Mouse (Mus musculus): ENCODE data around the gene Abcf2. TPM values are rescaled to one million over a fixed set of nuclear protein-coding genes. Genes with fewer than 3 reads are reported as not detected.
A peak's percentile ranks its signal among the peaks of the same experiment; 100 is the strongest.
"Not testable (repeated sequence)": the region's sequence is repeated elsewhere in the genome, so short reads cannot be mapped to it uniquely, and the experiment has no call there.

Abcf2 gene
- total RNA-seq, 2 experiments from 2014 or later = 48.0 to 53.2 TPM

DNA sequence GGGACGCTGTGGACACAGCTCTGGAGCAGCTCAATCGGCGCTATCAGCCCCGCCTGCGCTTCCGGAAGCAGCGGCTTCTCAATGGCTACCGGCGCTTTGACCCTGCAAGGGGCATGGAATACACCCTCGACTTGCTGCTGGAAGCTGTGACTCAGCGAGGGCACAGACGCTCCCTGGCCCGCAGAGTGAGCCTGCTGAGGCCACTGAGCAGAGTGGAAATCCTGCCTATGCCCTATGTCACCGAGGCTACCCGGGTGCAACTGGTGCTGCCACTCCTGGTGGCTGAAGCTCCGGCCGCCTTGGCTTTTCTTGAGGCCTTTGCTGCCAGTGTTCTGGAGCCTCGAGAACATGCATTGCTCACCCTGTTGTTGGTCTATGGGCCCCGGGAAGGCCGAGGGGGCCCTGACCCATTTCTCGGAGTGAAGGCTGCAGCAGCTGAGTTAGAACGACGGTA, 14.0 kb upstream of the Abcf2 start:
- no peak for DNase-seq (ENCODE audit: low spot score)
- intact Hi-C loops (cut with DNase I) = no loop called here

DNA sequence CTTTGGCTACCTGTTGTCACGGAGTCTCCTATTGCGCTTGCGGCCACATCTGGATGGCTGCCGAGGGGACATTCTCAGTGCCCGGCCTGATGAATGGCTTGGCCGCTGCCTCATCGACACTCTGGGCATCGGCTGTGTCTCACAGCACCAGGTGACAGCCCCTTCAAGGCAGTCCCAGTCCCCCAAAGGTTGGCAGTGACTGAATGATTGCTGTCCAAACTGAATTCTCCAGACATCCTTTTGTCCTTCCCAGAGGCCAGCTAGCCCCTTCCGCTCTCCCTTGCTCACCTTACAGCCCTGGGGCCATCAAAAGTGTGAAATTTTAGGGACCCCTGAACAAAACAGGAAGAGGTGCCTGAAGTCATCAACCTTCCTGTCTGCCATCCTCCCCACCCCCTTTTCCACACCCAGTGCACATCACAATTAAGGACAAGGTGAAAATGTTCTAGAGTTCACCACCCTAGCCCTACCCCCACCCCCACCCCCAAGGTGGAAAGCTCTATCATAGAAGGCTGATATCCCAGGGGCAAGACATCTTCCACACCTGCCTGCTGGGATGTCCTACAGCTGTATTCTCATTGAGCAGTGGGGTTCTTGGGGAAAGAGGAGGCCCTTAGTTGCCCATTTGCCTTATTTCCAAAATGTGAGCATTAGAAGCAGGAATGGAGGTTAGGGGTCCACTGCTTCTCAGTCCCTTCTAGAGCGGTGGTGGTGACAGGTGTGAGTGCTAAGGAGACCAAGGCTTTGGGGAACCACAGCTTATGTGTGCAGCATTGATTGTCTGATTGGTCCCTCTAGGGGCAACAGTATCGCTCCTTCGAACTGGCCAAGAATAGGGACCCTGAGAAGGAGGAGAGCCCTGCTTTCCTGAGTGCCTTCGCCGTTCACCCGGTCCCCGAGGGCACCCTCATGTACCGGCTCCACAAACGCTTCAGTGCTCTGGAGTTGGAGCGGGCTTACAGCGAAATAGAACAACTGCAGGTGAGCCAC, 12.5 kb upstream of the Abcf2 start:
- intact Hi-C loops (cut with DNase I) = no loop called here

DNA sequence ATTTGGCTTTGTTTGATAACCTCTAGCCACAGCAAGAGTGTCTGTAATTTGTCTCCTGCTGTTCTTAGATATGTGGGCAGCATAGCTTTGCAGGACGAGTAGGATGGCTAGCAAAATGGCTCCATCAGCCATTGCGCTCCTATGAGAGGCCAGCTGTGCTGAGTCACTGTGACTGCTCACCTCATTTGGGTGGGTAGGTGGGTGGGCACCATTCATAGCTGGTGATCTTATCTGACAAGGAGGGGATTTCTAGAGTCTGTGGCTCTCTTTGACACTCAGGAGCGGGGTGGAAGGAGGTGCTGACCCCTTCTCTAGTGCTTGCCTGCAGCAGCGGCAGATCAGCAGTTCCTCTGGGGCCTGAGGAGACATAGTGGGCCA, 9.9 kb upstream of the Abcf2 start:
- intact Hi-C loops (cut with DNase I) = no loop called here
- DNase-seq (ENCODE audit: low spot score) = no peak

More for the DNA sequence above, 12.5 kb upstream of the Abcf2 start:
- no peak for DNase-seq (ENCODE audit: low spot score)

DNA sequence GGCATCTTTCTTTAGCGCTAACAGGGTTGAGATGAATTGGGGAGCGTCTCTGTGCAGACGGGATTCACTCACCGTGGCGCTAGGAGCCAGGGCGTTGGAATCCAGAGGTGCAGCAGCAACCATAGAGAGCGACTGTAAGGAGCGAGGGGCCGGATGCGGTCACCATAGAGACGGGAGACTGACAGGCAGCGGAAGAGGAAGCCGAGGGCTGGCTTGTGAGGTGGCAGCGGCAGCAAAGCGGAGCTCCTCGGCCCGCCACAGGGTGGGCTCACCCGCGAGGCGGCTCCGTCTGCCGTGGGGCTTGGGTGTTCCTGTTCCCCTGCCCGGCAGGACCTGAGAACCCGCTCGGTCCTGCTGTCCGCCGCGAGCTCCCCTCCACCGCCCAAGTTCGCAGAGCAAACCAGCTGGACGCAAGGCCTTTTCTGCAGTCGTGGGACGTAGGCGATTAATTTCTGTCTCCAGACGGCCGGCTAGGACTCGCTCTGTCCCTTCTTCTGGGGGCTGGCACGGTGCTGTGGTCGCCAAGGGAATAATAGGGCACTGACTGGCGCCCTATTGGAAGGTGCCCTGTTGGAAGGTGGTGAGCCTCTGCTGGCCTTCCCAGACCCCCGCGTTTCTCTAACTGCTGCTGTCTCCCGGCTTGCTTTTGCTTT, 9.4 kb upstream of the Abcf2 start, which contains the start of gene Chpf2:
Gene Chpf2, plus strand, starts transcription at position 195 of the 653 bp plus-strand sequence.
- intact Hi-C loops (cut with DNase I) = no loop called here
- peak; percentile 64 for DNase-seq (ENCODE audit: low spot score)

DNA sequence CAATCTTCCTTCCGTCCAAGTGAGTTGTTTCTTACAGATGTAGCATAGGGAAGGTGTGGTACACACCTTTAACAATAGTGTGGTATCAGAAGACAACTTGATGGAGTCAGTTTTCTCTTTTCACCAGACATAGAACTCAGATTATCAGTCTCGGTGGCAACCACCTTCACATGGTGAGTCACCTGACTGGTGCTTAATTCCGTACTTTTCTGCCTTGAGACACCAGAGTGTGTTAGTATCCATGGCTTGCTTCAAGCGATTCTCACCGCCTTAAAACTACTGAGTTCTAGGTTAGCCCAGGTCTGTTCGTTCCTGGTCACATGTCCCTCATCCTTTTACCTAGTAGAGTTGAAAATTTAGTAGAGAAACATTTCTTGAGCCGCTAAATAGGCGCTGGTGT, 8.8 kb upstream of the Abcf2 start:
- no peak for DNase-seq (ENCODE audit: low spot score)
- intact Hi-C loops (cut with DNase I) = no loop called here

DNA sequence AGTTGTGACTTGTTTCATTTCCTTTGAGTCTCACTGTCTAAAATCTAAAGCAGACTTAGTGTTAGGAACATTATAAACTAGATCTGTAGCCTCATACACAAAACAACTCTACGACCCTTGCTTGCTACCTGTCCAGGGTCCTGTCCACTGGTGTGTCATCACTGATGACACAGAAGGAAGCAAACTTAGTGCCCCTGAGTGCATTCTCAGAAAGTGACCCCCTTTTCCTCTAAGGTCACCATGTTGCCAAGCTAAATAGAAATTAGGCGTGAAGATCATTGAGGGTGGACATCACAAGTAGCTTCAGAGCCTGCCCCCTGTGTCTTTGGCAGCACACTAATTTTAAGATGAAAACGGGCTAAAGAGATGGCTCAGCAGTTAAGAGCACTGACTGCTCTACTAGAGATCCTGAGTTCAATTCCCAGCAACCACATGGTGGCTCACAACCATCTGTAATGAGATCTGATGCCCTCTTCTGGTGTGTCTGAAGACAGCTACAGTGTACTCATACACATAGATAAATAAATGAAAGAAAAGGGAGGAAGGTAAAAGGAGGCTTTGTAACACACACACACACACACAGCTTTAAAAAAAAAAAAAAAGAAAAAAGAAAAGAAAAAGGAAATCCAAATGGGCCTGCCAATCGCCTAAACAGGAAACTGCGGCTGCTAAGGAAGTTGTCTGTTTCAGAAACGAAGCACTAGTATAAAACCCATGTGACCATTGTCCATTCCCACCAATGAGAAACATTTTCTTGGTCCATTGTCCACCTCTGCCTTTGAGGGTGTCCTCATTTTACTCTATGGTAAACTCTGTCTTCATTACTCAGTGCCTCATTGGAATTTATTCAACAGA, 1.1 kb upstream of the Abcf2 start:
- intact Hi-C loops (cut with DNase I) = loop anchor here (5.0 kb wide), 2 partner anchors 46 to 126 kb away; partner anchors contain the start of gene Agap3
- no peak for DNase-seq (ENCODE audit: low spot score)

DNA sequence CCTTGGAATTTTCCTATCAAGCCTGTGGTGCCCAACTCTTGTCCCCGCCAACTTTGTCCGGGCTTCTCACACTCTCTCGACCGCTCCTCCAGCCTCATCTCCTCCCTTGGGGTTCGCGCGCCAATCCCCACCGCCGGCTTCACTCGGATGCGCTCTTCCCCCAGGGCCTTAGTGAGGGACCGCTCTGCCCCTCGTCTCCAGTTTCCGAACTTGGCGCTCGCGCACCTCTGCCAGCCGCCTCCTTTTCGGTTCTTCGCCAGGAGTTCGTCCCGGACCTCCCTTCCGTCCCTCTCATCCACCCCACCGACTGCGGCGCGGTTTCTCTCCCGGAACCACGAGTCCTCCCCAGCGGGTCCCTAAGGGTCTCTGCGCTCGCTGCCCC, 475 bp downstream of the Abcf2 start:
- DNase-seq (ENCODE audit: low spot score) = no peak
- intact Hi-C loops (cut with DNase I) = loop anchor here (5.0 kb wide), 2 partner anchors 44 to 124 kb away; partner anchors contain the start of gene Agap3

DNA sequence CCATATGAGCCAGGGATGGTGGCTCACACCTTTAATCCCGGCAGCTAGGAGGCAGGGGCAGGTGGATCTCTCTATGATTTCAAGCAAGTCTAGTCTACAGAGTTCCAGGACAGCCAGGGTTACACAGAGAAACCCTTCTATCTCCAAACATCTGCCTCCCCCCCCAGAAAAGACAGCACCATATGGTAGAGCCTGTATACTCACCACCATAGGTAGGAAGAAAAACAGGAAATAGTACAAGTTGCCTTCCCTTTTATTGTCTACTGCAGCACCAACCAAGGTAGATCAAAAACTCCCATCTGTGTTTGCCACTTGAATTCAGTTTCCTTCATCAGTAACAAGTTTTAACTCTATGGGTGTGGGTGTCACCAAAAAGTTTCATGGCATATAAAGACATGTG, 1.3 kb downstream of the Abcf2 start:
- intact Hi-C loops (cut with DNase I) = loop anchor here (5.0 kb wide), 2 partner anchors 44 to 124 kb away; partner anchors contain the start of gene Agap3
- DNase-seq (ENCODE audit: low spot score) = no peak

DNA sequence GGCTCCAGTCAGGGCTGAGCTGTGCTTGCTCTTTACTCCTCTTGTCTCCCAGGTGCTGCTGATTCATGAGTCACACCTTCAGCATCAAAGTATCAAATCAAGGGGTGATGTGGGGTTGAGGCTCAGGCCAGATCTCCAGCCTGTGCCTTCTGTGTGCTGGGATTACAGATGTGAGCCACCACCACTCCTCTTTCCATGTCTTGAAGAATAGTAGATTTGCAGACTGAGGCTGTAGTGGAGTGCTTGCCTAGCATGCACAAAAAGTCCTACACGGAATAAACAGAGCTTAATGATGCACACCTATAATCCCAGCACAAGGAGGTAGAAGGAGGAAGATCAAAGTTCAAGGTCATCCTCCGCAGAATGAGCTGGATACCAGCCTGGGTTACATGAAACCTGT, 20.6 kb downstream of the Abcf2 start, which contains the start of gene 4931409K22Rik:
Gene 4931409K22Rik, minus strand, starts transcription at position 101 of the 400 bp plus-strand sequence.
- intact Hi-C loops (cut with DNase I) = no loop called here
- DNase-seq (ENCODE audit: low spot score) = no peak

DNA sequence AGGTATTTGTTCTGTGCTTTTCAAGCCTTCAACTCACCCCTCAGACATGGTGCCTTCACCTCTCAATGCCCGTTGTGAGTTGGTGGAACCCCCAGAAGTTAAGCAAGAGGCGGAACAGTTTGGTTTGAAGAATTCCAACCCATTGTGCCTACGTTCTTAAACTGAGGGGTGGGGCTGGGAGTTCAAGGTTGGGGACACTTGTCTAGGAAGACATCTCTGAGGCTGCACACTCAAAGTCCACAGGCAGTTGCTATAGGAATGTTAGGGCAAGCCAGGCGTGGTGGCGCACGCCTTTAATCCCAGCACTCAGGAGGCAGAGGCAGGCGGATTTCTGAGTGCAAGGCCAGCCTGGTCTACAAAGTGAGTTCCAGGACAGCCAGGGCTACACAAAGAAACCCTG, 21.9 kb downstream of the Abcf2 start:
- intact Hi-C loops (cut with DNase I); DNase-seq (ENCODE audit: low spot score): not testable (repeated sequence)

DNA sequence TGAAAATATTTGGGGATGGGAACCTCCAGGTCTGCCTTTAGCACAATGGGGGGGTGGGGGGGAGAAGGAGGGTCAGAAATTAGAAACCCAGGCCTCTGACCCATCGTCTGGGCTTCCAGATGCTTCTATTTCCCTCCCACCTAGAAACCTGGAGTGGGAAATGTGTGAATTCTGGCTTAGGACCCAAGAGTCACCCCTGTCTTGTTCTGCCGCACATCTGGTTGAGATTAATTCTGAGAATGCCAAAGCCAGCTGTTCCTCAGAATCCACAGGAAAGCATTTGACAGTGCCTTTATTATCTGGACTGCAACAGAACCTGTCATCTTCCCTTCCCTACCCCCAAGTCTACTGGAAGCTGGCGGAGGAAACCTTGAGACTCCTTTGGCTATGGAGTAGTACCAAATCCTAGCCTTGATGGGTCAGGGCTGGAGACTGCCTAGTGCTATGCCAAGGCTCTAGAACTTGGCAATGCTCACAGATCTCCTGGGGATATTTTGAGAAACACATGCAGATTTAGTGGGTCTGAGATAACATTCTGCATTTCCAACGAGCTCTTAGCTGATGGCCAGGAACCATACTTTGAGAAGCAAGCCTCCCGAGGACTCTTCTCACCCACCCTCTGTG, 23.5 kb downstream of the Abcf2 start:
- intact Hi-C loops (cut with DNase I) = no loop called here
- no peak for DNase-seq (ENCODE audit: low spot score)

DNA sequence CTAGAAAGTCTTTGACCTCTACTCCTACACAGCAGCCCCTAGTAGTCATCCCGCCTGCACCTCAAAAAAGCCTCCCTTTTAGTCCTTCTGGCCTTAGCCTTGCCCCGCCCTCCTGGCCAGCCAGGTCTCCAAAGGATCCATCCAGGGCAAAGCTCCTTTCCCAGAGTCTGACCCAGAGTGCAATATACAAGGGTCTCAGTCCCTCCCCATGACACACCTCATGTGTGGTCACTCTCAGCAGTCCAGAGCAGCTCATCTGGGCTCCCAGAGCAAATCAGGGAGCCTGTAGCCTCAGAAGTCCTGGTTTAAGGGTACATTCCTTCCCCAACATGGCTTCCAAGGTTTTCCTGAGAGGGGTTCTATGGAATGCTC, 26.0 kb downstream of the Abcf2 start:
- intact Hi-C loops (cut with DNase I) = no loop called here
- DNase-seq (ENCODE audit: low spot score) = no peak

DNA sequence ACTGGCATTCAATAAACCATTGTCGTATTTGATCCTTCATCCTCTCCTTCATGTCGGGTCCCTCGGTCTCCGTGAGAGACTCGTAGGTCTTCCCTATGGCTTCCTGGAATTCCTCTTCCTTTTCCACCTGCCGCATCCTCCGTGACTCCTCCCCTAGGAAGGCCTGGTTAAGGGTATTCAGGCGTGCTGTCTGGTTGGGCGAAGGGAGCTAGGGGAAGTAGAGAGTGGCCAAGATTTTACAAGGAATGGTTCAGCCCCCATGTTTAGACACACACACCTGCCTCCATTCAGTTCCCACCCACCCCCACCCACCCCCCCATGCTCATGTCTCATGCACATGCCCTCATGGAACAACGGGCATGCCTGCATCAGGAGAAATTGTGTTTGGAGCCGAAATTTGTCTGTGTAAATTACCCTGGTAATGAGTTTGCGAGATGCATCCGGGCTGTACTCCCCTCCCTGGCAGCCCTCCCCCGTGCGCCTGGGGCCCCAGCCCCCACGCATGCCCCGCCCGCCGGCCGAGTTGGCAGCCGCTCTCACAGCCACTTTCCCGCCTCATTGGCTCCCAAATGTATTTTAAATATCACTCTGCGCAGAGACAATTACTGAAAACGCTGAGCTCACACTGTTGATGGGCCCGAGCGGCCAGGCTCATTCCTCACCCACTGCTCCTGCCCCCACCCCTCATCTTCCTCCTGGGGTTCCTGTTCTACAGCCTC, 26.5 kb downstream of the Abcf2 start:
- intact Hi-C loops (cut with DNase I) = no loop called here
- DNase-seq (ENCODE audit: low spot score) = no peak

DNA sequence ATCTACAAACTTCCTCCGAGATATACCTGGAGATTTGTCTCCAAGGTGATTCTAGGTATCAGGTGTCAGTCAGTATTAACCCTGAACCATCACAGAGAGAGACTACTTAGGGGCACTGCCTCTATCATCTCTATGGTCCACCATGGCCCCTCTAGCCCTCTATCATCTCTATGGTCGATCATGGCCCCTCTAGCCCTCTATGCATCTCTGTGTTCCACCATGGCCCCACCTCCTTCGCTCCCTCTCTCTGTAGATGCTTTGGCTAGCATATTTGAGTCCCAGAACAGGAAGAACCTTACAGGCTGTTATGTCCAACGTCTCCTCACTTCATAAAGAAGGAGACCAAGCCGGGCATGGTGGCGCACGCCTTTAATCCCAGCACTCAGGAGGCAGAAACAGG, 34.6 kb downstream of the Abcf2 start:
- intact Hi-C loops (cut with DNase I) = no loop called here
- no peak for DNase-seq (ENCODE audit: low spot score)

DNA sequence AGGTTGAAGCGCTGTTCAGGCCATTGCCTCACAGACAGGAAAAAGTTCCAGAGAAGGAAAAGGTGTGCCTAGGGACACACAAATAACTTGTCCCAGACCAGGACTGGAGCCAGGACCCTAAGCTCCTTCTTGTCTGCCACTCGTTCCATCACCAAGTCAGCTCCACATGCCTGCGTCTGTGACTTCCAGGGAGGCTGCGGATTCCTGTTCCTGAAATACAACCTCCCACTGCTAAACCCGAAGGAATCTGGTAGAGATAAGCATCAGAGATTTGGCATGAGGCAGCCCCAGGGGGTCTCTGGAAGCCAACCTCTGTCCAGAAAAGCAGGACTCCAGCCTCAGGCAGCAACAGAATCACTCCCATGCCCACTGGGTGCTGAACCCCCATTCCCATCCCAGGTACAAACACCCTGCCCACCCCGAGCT, 36.1 kb downstream of the Abcf2 start:
- intact Hi-C loops (cut with DNase I) = no loop called here
- no peak for DNase-seq (ENCODE audit: low spot score)

DNA sequence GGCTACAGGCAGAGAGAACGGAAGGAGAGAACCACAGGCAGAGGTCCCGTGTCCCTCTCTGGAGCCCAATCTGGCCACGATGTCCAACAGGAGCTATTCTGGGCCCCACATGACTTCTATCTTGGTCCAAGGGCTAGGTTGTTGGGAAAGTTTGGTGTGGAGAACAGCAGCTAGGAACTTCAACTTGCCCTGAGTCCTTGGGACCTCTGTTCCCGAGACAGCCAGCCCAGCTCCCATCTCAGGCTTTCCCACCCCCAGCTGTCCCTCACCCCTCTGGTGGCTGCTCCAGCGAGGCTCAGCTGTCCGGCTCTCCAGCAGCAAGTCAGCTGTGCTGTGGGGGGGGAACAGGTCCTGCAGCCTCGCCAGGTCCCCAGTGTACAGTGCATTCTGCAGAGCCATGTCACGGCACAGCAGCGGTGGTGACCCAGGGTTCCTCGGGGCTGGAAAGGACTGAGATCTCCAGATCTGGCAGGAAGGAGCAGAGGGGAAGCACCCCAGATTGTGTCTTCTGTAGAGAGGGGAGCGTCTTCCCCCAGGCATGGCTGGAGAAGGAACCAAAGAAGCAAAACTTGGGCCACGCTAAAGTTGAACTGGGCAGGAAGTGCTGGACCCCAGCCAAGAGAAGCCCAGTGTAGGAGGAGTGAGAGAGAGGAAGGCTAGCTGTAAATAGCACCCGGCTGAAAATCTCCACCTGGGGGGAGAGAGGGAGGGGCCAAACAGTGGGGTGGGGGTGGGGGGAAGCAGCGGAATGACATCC, 36.7 kb downstream of the Abcf2 start, which contains the start of gene Asb10:
Gene Asb10, minus strand, starts transcription at position 592 of the 757 bp plus-strand sequence.
- intact Hi-C loops (cut with DNase I) = no loop called here

DNA sequence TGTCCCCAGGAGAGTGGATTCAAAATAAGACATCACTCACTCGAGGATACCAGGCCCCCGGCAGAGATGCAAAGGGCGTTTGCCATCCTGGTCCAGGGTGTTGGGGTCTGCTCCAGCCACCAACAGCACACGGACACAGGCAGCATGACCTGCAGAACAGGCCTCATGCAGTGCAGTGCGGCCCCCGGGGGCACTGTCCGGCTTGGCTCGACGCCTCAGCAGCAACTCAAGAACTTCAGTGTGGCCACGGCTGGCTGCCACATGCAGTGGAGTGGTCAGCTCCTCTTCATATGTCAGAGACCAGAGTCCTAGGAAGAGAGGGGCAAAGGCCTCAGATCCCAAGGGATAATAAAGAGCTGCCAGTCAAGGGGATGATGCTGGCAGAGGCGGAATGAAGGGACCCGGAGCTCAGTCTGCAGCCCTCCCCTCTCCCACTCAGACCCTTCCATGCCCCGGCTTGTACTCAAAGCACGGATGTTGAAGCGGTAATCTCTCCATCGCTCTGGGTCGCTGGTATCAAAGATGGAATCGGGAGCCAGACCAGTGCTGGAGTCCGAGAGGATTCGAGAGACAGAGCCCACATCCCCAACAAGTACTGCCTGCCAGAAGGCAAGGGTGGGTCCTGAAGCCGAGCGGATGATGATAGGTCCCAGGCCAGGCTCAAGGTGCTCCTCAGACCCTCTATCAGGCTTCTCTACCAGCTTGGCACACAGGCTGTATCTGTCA, 37.5 kb downstream of the Abcf2 start:
- DNase-seq (ENCODE audit: low spot score) = no peak

More for the DNA sequence above, 36.7 kb downstream of the Abcf2 start, which contains the start of gene Asb10:
- peak; percentile 55 for DNase-seq (ENCODE audit: low spot score)

More for the DNA sequence above, 37.5 kb downstream of the Abcf2 start:
- intact Hi-C loops (cut with DNase I) = no loop called here
